Mouse (Mus musculus) midbrain, postnatal 0 days (tissue): ENCODE data around the gene Slc2a10. TPM values are rescaled to one million over a fixed set of nuclear protein-coding genes. Genes with fewer than 3 reads are reported as not detected.

Experiments
- ATAC-seq: fragments of 200-750 bp; cut with Nextera tagmentation; 2 replicates; pipeline ENCODE4 v1.8.0; 2017; ENCODE audit warnings: moderate number of reproducible peaks, mild to moderate bottlenecking, moderate TSS enrichment, moderate library complexity; ENCODE audit not compliant: low FRiP score
- DNase-seq: peaks from one replicate; pipeline ENCODE4 v3.0.0-alpha.2; 2015; ENCODE audit warnings: low spot score
- H3K27ac ChIP-seq: fragments of 300-500 bp; sonication (generic); 2 replicates; pipeline ENCODE4 v1.5.1; 2014; ENCODE audit warnings: low read depth, mild to moderate bottlenecking, low read length, mixed read lengths
- H3K27me3 ChIP-seq: fragments of 300-500 bp; sonication (generic); 2 replicates; pipeline ENCODE4 v1.6.1; 2014; ENCODE audit warnings: low read length, control low read depth, mixed read lengths; ENCODE audit not compliant: insufficient read depth
- H3K36me3 ChIP-seq: fragments of 300-500 bp; sonication (generic); 2 replicates; pipeline ENCODE4 v1.6.1; 2014; ENCODE audit warnings: low read length, control low read depth, mixed read lengths; ENCODE audit not compliant: insufficient read depth
- H3K4me1 ChIP-seq: fragments of 300-500 bp; sonication (generic); 2 replicates; pipeline ENCODE4 v1.6.1; 2014; ENCODE audit warnings: mild to moderate bottlenecking, control low read depth, antibody characterized with exemption, low read length, mixed read lengths; ENCODE audit not compliant: insufficient read depth
- H3K4me2 ChIP-seq: fragments of 300-500 bp; sonication (generic); 2 replicates; pipeline ENCODE4 v1.6.1; 2014; ENCODE audit warnings: low read depth, mild to moderate bottlenecking, low read length, mixed read lengths; ENCODE audit not compliant: poor library complexity, severe bottlenecking
- H3K4me3 ChIP-seq: fragments of 300-500 bp; sonication (generic); 2 replicates; pipeline ENCODE4 v1.5.1; 2014; ENCODE audit warnings: low read depth, mild to moderate bottlenecking, low read length, moderate library complexity
- H3K9ac ChIP-seq: fragments of 300-500 bp; sonication (generic); replicated peaks from 2 replicates; pipeline ENCODE4 v1.6.1; 2014; ENCODE audit warnings: mild to moderate bottlenecking, low read length, moderate library complexity, mixed read lengths; ENCODE audit not compliant: poor library complexity, severe bottlenecking
- H3K9me3 ChIP-seq: fragments of 300-500 bp; sonication (generic); 2 replicates; pipeline ENCODE4 v1.6.1; 2016; ENCODE audit warnings: low read length, control low read depth
- CTCF ChIP-seq: IDR thresholded peaks from 2 replicates; pipeline ENCODE4 v1.5.1; 2016; ENCODE audit warnings: antibody characterized with exemption, mild to moderate bottlenecking
- WGBS: fragments of 180-500 bp; shearing (Covaris S2); extraction: QIAGEN DNeasy Blood & Tissue Kit; methylation state at CpG from one replicate; pipeline ENCODE4 v1.1.7; 2014; 5-methylcytosine and 5-hydroxymethylcytosine counted together
- polyA plus RNA-seq: library from polyadenylated mRNA; unstranded; fragments of >200 nt; fragmentation: Nextera tagmentation; extraction: Ambion mirVana; gene quantifications from 2 replicates; pipeline ENCODE4 v1.2.1, GENCODE M21; 2015
- total RNA-seq: library from RNA; depleted of rRNA; stranded (reverse); fragments of >200 nt; gene quantifications from 2 replicates; pipeline ENCODE4 v1.2.3, GENCODE M21; 2014

The Slc2a10 gene
- total and polyA plus RNA-seq, 2 experiments from 2014 or later = 1.9 to 2.5 TPM

GRCm38 (mm10) chr2:165485826-165486225 is 17.8 kb upstream of the Slc2a10 start:
- WGBS = 75% methylated on average over 3 of the region's 3 CpGs
- H3K4me1 ChIP-seq = no peaks in the 10 kb centered on the region
- no peak overlapping the region for H3K27ac ChIP-seq
- no peak overlapping the region for H3K9ac ChIP-seq
- no peaks in the 10 kb centered on the region for H3K27me3 ChIP-seq
- no peak for ATAC-seq
- H3K36me3 ChIP-seq = peaks cover 18% of the 10 kb centered on the region
- H3K9me3 ChIP-seq = no peaks in the 10 kb centered on the region
- no peak for TF ChIP-seq CTCF
- H3K4me3 ChIP-seq = no peak overlapping the region
- H3K4me2 ChIP-seq = no peak overlapping the region
- DNase-seq = no peak

GRCm38 (mm10) chr2:165486401-165486800 is 17.2 kb upstream of the Slc2a10 start:
- H3K4me2 ChIP-seq = no peak overlapping the region
- no peaks in the 10 kb centered on the region for H3K27me3 ChIP-seq
- TF ChIP-seq CTCF = no peak
- DNase-seq = peak; percentile 26
- no peak overlapping the region for H3K9ac ChIP-seq
- H3K4me3 ChIP-seq = no peak overlapping the region
- H3K36me3 ChIP-seq = peaks cover 18% of the 10 kb centered on the region
- 62% methylated on average over 5 of the region's 5 CpGs for WGBS
- ATAC-seq = no peak
- no peaks in the 10 kb centered on the region for H3K9me3 ChIP-seq
- no peaks in the 10 kb centered on the region for H3K4me1 ChIP-seq
- no peak overlapping the region for H3K27ac ChIP-seq

GRCm38 (mm10) chr2:165486881-165487535 is 16.6 kb upstream of the Slc2a10 start:
- Histone ChIP-seq H3K9me3 (no peaks in the 10 kb centered on the region), H3K36me3 (peaks cover 18% of the 10 kb centered on the region), H3K4me2 (no peak overlapping the region), H3K27me3 (no peaks in the 10 kb centered on the region), H3K27ac (no peak overlapping the region), H3K9ac (no peak overlapping the region), H3K4me3 (no peak overlapping the region), H3K4me1 (no peaks in the 10 kb centered on the region)
- ATAC-seq (peak; percentile 52; the same call in 1 of the 2 replicates), DNase-seq (peak; percentile 77)
- WGBS = 22% methylated on average over 8 of the region's 8 CpGs
- peak; percentile 97 for TF ChIP-seq CTCF

- under 1% methylated on average over 78 of the region's 84 CpGs for WGBS
- H3K4me2 ChIP-seq = peak within 1 kb of the TSS; percentile 76
- no peak for TF ChIP-seq CTCF
- ATAC-seq = peak; percentile 90
- H3K4me1 ChIP-seq = no peaks in the 10 kb centered on the region
- peak; percentile 86 for DNase-seq
- H3K27ac ChIP-seq = peak within 1 kb of the TSS; percentile 80
- H3K36me3 ChIP-seq = peaks cover 18% of the 10 kb centered on the region
- H3K27me3 ChIP-seq = no peaks in the 10 kb centered on the region
- no peaks in the 10 kb centered on the region for H3K9me3 ChIP-seq
- H3K9ac ChIP-seq = peak within 1 kb of the TSS; percentile 83
- H3K4me3 ChIP-seq = peak within 1 kb of the TSS; percentile 70
These were observed 10.7 kb upstream of the Slc2a10 start, which contains the start of gene Trp53rka for GRCm38 (mm10) chr2:165492648-165493553. TSS of gene Trp53rka (minus strand) at chr2:165493324.

- TF ChIP-seq CTCF = no peak
- H3K4me2 ChIP-seq = peak overlapping the region; percentile 76
- H3K9me3 ChIP-seq = no peaks in the 10 kb centered on the region
- H3K36me3 ChIP-seq = peaks cover 18% of the 10 kb centered on the region
- no peaks in the 10 kb centered on the region for H3K4me1 ChIP-seq
- no peaks in the 10 kb centered on the region for H3K27me3 ChIP-seq
- peak overlapping the region; percentile 83 for H3K9ac ChIP-seq
- peak overlapping the region; percentile 80 for H3K27ac ChIP-seq
- H3K4me3 ChIP-seq = peak overlapping the region; percentile 70
- DNase-seq (peak; percentile 84), ATAC-seq (peak; percentile 58)
- 4% methylated on average over 17 of the region's 17 CpGs for WGBS
These were observed 9.9 kb upstream of the Slc2a10 start for GRCm38 (mm10) chr2:165493587-165494210.
